Mouse (Mus musculus) embryonic facial prominence, embryonic 11.5 days (tissue): ENCODE results near the gene Sacm1l. TPM values are rescaled to one million over a fixed set of nuclear protein-coding genes. Genes with fewer than 3 reads are reported as not detected.
A peak's percentile ranks its signal among the peaks of the same experiment; 100 is the strongest.

Source experiments
- ATAC-seq: fragments of 200-750 bp; cut with Nextera tagmentation; replicated peaks from 2 replicates; pipeline ENCODE4 v1.8.0; 2017; ENCODE audit warnings: low read depth; ENCODE audit not compliant: insufficient number of reproducible peaks, low FRiP score, low TSS enrichment
- DNase-seq: peaks from one replicate; pipeline ENCODE4 v3.0.0-alpha.2; 2015; ENCODE audit warnings: low spot score
- H3K27ac ChIP-seq: fragments of 300-500 bp; sonication (generic); replicated peaks from 2 replicates; pipeline ENCODE4 v1.5.1; 2014; ENCODE audit warnings: mild to moderate bottlenecking, low read depth, low read length, control low read depth
- H3K27me3 ChIP-seq: fragments of 300-500 bp; sonication (generic); 2 replicates; pipeline ENCODE4 v1.6.1; 2014; ENCODE audit warnings: mild to moderate bottlenecking, low read length, moderate library complexity, mixed read lengths; ENCODE audit not compliant: control insufficient read depth, insufficient read depth
- H3K36me3 ChIP-seq: fragments of 300-500 bp; sonication (generic); replicated peaks from 2 replicates; pipeline ENCODE4 v1.6.1; 2014; ENCODE audit warnings: low read depth, mild to moderate bottlenecking, low read length, moderate library complexity, mixed read lengths; ENCODE audit not compliant: control insufficient read depth, insufficient read depth
- H3K4me1 ChIP-seq: fragments of 300-500 bp; sonication (generic); 2 replicates; pipeline ENCODE4 v1.6.1; 2014; ENCODE audit warnings: low read length, mixed read lengths; ENCODE audit not compliant: control insufficient read depth, insufficient read depth
- H3K4me2 ChIP-seq: fragments of 300-500 bp; sonication (generic); 2 replicates; pipeline ENCODE4 v1.6.1; 2014; ENCODE audit warnings: low read depth, mild to moderate bottlenecking, control low read depth, low read length, moderate library complexity
- H3K4me3 ChIP-seq: fragments of 300-500 bp; sonication (generic); 2 replicates; pipeline ENCODE4 v1.5.1; 2014; ENCODE audit warnings: low read depth, low read length, control low read depth
- H3K9ac ChIP-seq: fragments of 300-500 bp; sonication (generic); replicated peaks from 2 replicates; pipeline ENCODE4 v1.6.1; 2014; ENCODE audit warnings: mild to moderate bottlenecking, control low read depth, low read length
- H3K9me3 ChIP-seq: fragments of 300-500 bp; sonication (generic); replicated peaks from 2 replicates; pipeline ENCODE4 v1.6.1; 2016; ENCODE audit warnings: mild to moderate bottlenecking, low read length, inconsistent platforms, mixed read lengths; ENCODE audit not compliant: control insufficient read depth
- WGBS: fragments of 180-500 bp; shearing (Covaris S2); extraction: QIAGEN DNeasy Blood & Tissue Kit; methylation state at CpG from one replicate; pipeline ENCODE4 v1.1.7; 2014; 5-methylcytosine and 5-hydroxymethylcytosine counted together
- polyA plus RNA-seq: library from polyadenylated mRNA; unstranded; fragments of >200 nt; fragmentation: Nextera tagmentation; extraction: Ambion mirVana; gene quantifications from 2 replicates; pipeline ENCODE4 v1.2.1, GENCODE M21; 2014

Gene Sacm1l
- polyA plus RNA-seq, 1 experiment from 2014 or later = 62.4 TPM

GRCm38 (mm10) chr9:123504325-123504724 is 25.2 kb upstream of the Sacm1l start:
- H3K27ac ChIP-seq = no peak overlapping the region
- no peak overlapping the region for H3K9ac ChIP-seq
- peak; percentile 78 for DNase-seq
- 5% methylated on average over 2 of the region's 2 CpGs for WGBS
- no peaks in the 10 kb centered on the region for H3K27me3 ChIP-seq
- ATAC-seq = no peak
- no peaks in the 10 kb centered on the region; the same call in 1 of the 2 replicates for H3K36me3 ChIP-seq
- no peaks in the 10 kb centered on the region for H3K4me1 ChIP-seq
- H3K4me2 ChIP-seq = no peak overlapping the region
- H3K4me3 ChIP-seq = no peak overlapping the region
- no peaks in the 10 kb centered on the region for H3K9me3 ChIP-seq

GRCm38 (mm10) chr9:123505598-123505997 is 24.0 kb upstream of the Sacm1l start:
- H3K27ac ChIP-seq = no peak overlapping the region
- no peaks in the 10 kb centered on the region for H3K4me1 ChIP-seq
- DNase-seq (no peak), ATAC-seq (no peak)
- no peak overlapping the region for H3K4me3 ChIP-seq
- H3K9ac ChIP-seq = no peak overlapping the region
- H3K4me2 ChIP-seq = no peak overlapping the region
- WGBS = 74% methylated on average over 1 of the region's 1 CpGs
- no peaks in the 10 kb centered on the region; the same call in 1 of the 2 replicates for H3K36me3 ChIP-seq
- no peaks in the 10 kb centered on the region for H3K9me3 ChIP-seq
- no peaks in the 10 kb centered on the region for H3K27me3 ChIP-seq

GRCm38 (mm10) chr9:123506270-123507146 is 23.1 kb upstream of the Sacm1l start:
- Histone ChIP-seq H3K4me3 (no peak overlapping the region), H3K9me3 (no peaks in the 10 kb centered on the region), H3K9ac (no peak overlapping the region), H3K4me2 (no peak overlapping the region), H3K27me3 (no peaks in the 10 kb centered on the region), H3K36me3 (no peaks in the 10 kb centered on the region), H3K27ac (no peak overlapping the region), H3K4me1 (no peaks in the 10 kb centered on the region)
- DNase-seq = no peak
- WGBS = 84% methylated on average over 4 of the region's 4 CpGs
- ATAC-seq = no peak

- DNase-seq (no peak), ATAC-seq (no peak)
- Histone ChIP-seq H3K4me3 (no peak overlapping the region), H3K27me3 (no peaks in the 10 kb centered on the region), H3K27ac (no peak overlapping the region), H3K9me3 (no peaks in the 10 kb centered on the region), H3K4me1 (no peaks in the 10 kb centered on the region), H3K4me2 (no peak overlapping the region), H3K36me3 (no peaks in the 10 kb centered on the region), H3K9ac (no peak overlapping the region)
- WGBS = 88% methylated on average over 2 of the region's 2 CpGs
Measured at GRCm38 (mm10) chr9:123507380-123507779, 22.2 kb upstream of the Sacm1l start.

- DNase-seq (no peak), ATAC-seq (no peak)
- no peak overlapping the region for H3K4me3 ChIP-seq
- 93% methylated on average over 2 of the region's 2 CpGs for WGBS
- H3K36me3 ChIP-seq = no peaks in the 10 kb centered on the region
- no peak overlapping the region for H3K4me2 ChIP-seq
- H3K27me3 ChIP-seq = no peaks in the 10 kb centered on the region
- no peak overlapping the region for H3K9ac ChIP-seq
- H3K4me1 ChIP-seq = no peaks in the 10 kb centered on the region
- H3K9me3 ChIP-seq = no peaks in the 10 kb centered on the region
- H3K27ac ChIP-seq = no peak overlapping the region
Measured at GRCm38 (mm10) chr9:123508986-123509385, 20.6 kb upstream of the Sacm1l start.

- Histone ChIP-seq H3K9me3 (no peaks in the 10 kb centered on the region), H3K4me2 (no peak overlapping the region), H3K27me3 (no peaks in the 10 kb centered on the region), H3K36me3 (no peaks in the 10 kb centered on the region), H3K27ac (no peak overlapping the region), H3K4me1 (no peaks in the 10 kb centered on the region), H3K4me3 (no peak overlapping the region), H3K9ac (no peak overlapping the region)
- 86% methylated on average over 8 of the region's 8 CpGs for WGBS
- no peak for DNase-seq
- ATAC-seq = no peak
Measured at GRCm38 (mm10) chr9:123509638-123510604, 19.6 kb upstream of the Sacm1l start.

- Histone ChIP-seq H3K27ac (no peak overlapping the region), H3K9me3 (no peaks in the 10 kb centered on the region), H3K9ac (no peak overlapping the region), H3K4me2 (no peak overlapping the region), H3K27me3 (no peaks in the 10 kb centered on the region), H3K4me1 (no peaks in the 10 kb centered on the region), H3K4me3 (no peak overlapping the region), H3K36me3 (no peaks in the 10 kb centered on the region)
- DNase-seq = no peak
- no peak for ATAC-seq
- WGBS = 91% methylated on average over 5 of the region's 5 CpGs
Measured at GRCm38 (mm10) chr9:123510926-123511325, 18.6 kb upstream of the Sacm1l start.
